Mouse (Mus musculus): ENCODE measurements at regions not wholly inside any gene's neighbourhood (a gene's known extent, or its start where the extent isn't known, plus 50 kb on each side); places are given as distances from the start of the nearest gene placed in this dataset.
"Not testable (repeated sequence)": the region's sequence is repeated elsewhere in the genome, so short reads cannot be mapped to it uniquely, and the experiment has no call there.

DNA sequence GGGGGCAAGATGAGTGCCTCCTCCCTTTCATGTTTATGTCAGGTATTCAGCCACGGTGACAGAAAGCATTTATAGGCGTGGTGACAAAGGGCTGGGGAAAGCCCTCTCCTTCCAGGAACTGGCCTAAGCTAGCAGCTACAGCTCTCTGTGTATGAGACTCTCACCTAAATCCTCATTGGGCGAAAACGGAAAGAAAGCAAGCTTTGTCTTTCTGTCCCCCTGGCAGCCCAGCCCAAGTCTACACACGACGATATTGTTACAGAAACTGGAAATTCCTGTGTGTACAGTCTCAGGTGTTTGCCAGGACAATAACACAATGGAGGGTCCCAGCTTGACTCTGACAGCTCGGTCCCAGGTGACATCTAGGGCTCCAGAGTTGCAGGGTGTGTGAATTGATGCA lies 60.0 kb downstream of the Dact2 start:
- TF ChIP-seq POU5F1 (IDR thresholded peaks at IDR 0.05; ENCODE audit: borderline replicate concordance, low read length) (no peak), NANOG (IDR thresholded peaks at IDR 0.05; ENCODE audit: borderline replicate concordance, low read length) (no peak)
- no peaks in the 10 kb centered on the region for H3K36me3 ChIP-seq (ENCODE audit: insufficient read depth, low read length)
- H3K9me3 ChIP-seq (ENCODE audit: low read length), result no peaks in the 10 kb centered on the region
- H3K4me1 ChIP-seq (replicated peaks; ENCODE audit: low read depth, low read length), result peaks cover 16% of the 10 kb centered on the region
- H3K27me3 ChIP-seq (ENCODE audit: insufficient read depth, low read length), result peaks cover 15% of the 10 kb centered on the region
- H3K4me3 ChIP-seq (replicated peaks; ENCODE audit: low read length), result no peak overlapping the region

DNA sequence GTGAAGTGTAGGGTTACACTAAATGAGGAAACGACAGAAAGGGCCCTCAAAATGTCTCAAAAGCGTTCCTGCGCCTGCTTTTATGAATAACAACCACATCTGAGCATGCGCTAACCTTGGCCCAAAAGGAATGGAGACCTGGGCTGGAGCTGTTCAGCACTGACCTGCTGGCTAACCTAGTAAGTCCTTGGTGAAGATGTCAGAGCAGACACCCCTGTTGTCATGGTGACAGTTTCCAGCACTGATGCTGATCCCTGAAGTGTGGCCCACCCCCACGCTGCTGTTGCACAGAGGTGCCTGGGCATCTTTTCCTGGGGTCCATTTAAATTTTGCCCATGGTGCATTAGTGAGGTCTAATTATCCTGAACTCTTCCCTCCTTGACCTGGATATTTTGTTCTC lies 62.4 kb downstream of the Dact2 start:
- H3K9me3 ChIP-seq (ENCODE audit: low read length), result no peaks in the 10 kb centered on the region
- H3K4me3 ChIP-seq (replicated peaks; ENCODE audit: low read length), result no peak overlapping the region
- peaks cover 16% of the 10 kb centered on the region for H3K4me1 ChIP-seq (replicated peaks; ENCODE audit: low read depth, low read length)
- H3K36me3 ChIP-seq (ENCODE audit: insufficient read depth, low read length), result no peaks in the 10 kb centered on the region
- H3K27me3 ChIP-seq (ENCODE audit: insufficient read depth, low read length), result peaks cover 25% of the 10 kb centered on the region
- TF ChIP-seq CTCF (conservative IDR thresholded peaks at IDR 0.05; ENCODE audit: low read length) (no peak), POU5F1 (IDR thresholded peaks at IDR 0.05; ENCODE audit: borderline replicate concordance, low read length) (no peak), NANOG (IDR thresholded peaks at IDR 0.05; ENCODE audit: borderline replicate concordance, low read length) (no peak)

- Histone ChIP-seq H3K4me1 (replicated peaks; ENCODE audit: low read depth, low read length) (peaks cover 16% of the 10 kb centered on the region), H3K27me3 (ENCODE audit: insufficient read depth, low read length) (peaks cover 25% of the 10 kb centered on the region), H3K9me3 (ENCODE audit: low read length) (no peaks in the 10 kb centered on the region), H3K36me3 (ENCODE audit: insufficient read depth, low read length) (no peaks in the 10 kb centered on the region), H3K4me3 (replicated peaks; ENCODE audit: low read length) (no peak overlapping the region)
- TF ChIP-seq CTCF (conservative IDR thresholded peaks at IDR 0.05; ENCODE audit: low read length), result no peak
- TF ChIP-seq NANOG (IDR thresholded peaks at IDR 0.05; ENCODE audit: borderline replicate concordance, low read length), result no peak
- TF ChIP-seq POU5F1 (IDR thresholded peaks at IDR 0.05; ENCODE audit: borderline replicate concordance, low read length), result no peak
Measured at GRCm38 (mm10) chr17:14140266-14140665, 63.8 kb downstream of the Dact2 start.

- no peaks in the 10 kb centered on the region for H3K9me3 ChIP-seq (ENCODE audit: low read length)
- H3K36me3 ChIP-seq (ENCODE audit: insufficient read depth, low read length), result no peaks in the 10 kb centered on the region
- H3K27me3 ChIP-seq (ENCODE audit: insufficient read depth, low read length), result peaks cover 25% of the 10 kb centered on the region
- peaks cover 6% of the 10 kb centered on the region for H3K4me1 ChIP-seq (replicated peaks; ENCODE audit: low read depth, low read length)
- no peak overlapping the region for H3K4me3 ChIP-seq (replicated peaks; ENCODE audit: low read length)
- no peak for TF ChIP-seq CTCF (conservative IDR thresholded peaks at IDR 0.05; ENCODE audit: low read length)
- no peak for TF ChIP-seq POU5F1 (IDR thresholded peaks at IDR 0.05; ENCODE audit: borderline replicate concordance, low read length)
- TF ChIP-seq NANOG (IDR thresholded peaks at IDR 0.05; ENCODE audit: borderline replicate concordance, low read length), result no peak
Measured at GRCm38 (mm10) chr17:14138941-14139340, 65.2 kb downstream of the Dact2 start.

DNA sequence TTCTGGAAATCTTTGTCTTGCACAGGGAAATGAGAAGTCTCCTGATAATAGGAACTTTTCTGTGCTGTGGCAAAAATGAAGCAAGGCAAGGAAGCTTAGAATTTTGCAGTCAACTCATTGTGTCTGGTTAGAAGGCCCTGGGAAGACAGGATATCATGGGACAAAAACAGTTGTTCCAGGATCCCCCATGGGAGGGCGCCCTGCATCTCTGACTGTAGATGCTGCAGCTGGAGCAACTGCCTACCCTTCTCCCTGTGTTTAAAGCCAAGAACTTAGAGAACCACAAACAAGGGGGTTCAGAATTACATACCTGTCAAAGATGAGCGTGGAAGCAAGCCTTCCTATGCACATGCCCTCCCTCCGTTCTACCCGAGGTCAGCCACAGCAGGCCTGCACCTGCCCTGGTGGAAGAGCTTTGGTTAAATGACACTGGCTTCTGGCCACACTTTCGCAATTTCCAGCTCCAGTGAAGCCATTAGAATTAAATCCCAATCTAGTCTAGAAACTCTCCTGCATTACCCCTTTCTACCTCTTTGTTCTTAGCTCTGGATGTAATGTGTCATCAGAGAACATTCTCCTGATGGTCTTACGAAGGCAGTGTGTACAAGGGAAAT lies 67.3 kb downstream of the Dact2 start:
- TF ChIP-seq CTCF (conservative IDR thresholded peaks at IDR 0.05; ENCODE audit: low read length) (peak; percentile 52), NANOG (IDR thresholded peaks at IDR 0.05; ENCODE audit: borderline replicate concordance, low read length) (no peak)
- 0 out of 2 replicates have a peak, but pooled peaks cover 3% of the 10 kb centered on the region for H3K4me1 ChIP-seq (replicated peaks; ENCODE audit: low read depth, low read length)

DNA sequence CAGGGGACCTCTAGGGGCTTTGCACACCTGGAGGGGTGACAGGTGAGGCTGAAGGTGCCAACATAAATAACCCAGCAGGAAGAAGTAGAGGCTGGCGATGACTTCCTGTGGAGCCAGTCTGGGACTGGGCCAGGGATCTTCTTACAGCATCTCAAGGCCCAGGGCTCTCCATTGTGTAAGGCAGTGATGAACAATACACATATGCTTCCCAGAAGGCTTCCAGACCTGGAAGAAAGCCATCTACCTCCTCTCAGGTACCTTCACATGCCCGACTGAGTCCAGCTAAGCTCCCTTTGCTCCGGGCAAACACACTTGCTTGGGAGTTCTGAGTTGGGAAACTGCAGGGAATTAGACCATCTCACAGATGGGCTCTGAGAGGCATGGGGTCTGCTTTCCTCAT lies 69.5 kb downstream of the Dact2 start:
- peaks cover 21% of the 10 kb centered on the region for H3K27me3 ChIP-seq (ENCODE audit: insufficient read depth, low read length)
- H3K36me3 ChIP-seq (ENCODE audit: insufficient read depth, low read length), result no peaks in the 10 kb centered on the region
- H3K9me3 ChIP-seq (ENCODE audit: low read length), result no peaks in the 10 kb centered on the region
- TF ChIP-seq NANOG (IDR thresholded peaks at IDR 0.05; ENCODE audit: borderline replicate concordance, low read length), result no peak
- no peak overlapping the region for H3K4me3 ChIP-seq (replicated peaks; ENCODE audit: low read length)
- 0 out of 2 replicates have a peak, but pooled peaks cover 3% of the 10 kb centered on the region for H3K4me1 ChIP-seq (replicated peaks; ENCODE audit: low read depth, low read length)

More for the DNA sequence above, 67.3 kb downstream of the Dact2 start:
- peaks cover 27% of the 10 kb centered on the region for H3K27me3 ChIP-seq (ENCODE audit: insufficient read depth, low read length)
- no peaks in the 10 kb centered on the region for H3K9me3 ChIP-seq (ENCODE audit: low read length)
- no peak overlapping the region for H3K4me3 ChIP-seq (replicated peaks; ENCODE audit: low read length)
- H3K36me3 ChIP-seq (ENCODE audit: insufficient read depth, low read length), result no peaks in the 10 kb centered on the region

DNA sequence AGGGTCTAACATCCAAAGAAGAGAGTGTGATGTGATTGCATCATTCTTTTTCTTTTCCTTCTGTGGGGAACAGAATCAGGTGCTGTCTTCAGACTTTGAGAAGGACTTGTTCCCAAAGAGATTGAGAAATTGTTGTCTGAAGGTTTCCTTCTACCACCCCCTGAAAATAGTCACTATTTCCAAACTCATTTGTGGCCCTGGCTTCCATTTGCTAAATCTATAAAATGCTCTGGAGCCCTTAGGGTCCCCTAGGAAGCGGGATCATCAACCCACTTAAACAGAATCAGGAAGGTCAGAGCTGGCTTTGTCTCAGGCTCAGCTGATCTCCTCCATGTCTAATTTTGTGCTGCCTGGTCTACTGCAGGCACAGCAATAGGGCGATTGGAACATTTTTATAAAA lies 70.1 kb downstream of the Dact2 start:
- no peaks in the 10 kb centered on the region for H3K36me3 ChIP-seq (ENCODE audit: insufficient read depth, low read length)
- no peaks in the 10 kb centered on the region for H3K9me3 ChIP-seq (ENCODE audit: low read length)
- H3K4me1 ChIP-seq (replicated peaks; ENCODE audit: low read depth, low read length), result 0 out of 2 replicates have a peak, but pooled peaks cover 3% of the 10 kb centered on the region
- H3K4me3 ChIP-seq (replicated peaks; ENCODE audit: low read length), result no peak overlapping the region
- H3K27me3 ChIP-seq (ENCODE audit: insufficient read depth, low read length), result peaks cover 15% of the 10 kb centered on the region
- no peak for TF ChIP-seq CTCF (conservative IDR thresholded peaks at IDR 0.05; ENCODE audit: low read length)
- TF ChIP-seq NANOG (IDR thresholded peaks at IDR 0.05; ENCODE audit: borderline replicate concordance, low read length), result no peak
- TF ChIP-seq POU5F1 (IDR thresholded peaks at IDR 0.05; ENCODE audit: borderline replicate concordance, low read length), result no peak

GRCm38 (mm10) chr17:14127031-14127430 lies 67.7 kb upstream of the Gm7358 start:
- not testable (repeated sequence) for H3K4me1 ChIP-seq (replicated peaks; ENCODE audit: low read depth, low read length); H3K4me3 ChIP-seq (replicated peaks; ENCODE audit: low read length); H3K36me3 ChIP-seq (ENCODE audit: insufficient read depth, low read length); H3K27me3 ChIP-seq (ENCODE audit: insufficient read depth, low read length); H3K9me3 ChIP-seq (ENCODE audit: low read length)
- TF ChIP-seq CTCF (conservative IDR thresholded peaks at IDR 0.05; ENCODE audit: low read length), result peak; percentile 21; the same call in 1 of the 2 replicates

GRCm38 (mm10) chr17:14118863-14119262 lies 59.5 kb upstream of the Gm7358 start:
- H3K9me3 ChIP-seq (ENCODE audit: low read length), result no peaks in the 10 kb centered on the region
- H3K4me3 ChIP-seq (replicated peaks; ENCODE audit: low read length), result no peak overlapping the region
- TF ChIP-seq POU5F1 (IDR thresholded peaks at IDR 0.05; ENCODE audit: borderline replicate concordance, low read length) (no peak), CTCF (conservative IDR thresholded peaks at IDR 0.05; ENCODE audit: low read length) (no peak)
- no peaks in the 10 kb centered on the region for H3K36me3 ChIP-seq (ENCODE audit: insufficient read depth, low read length)
- 0 out of 2 replicates have a peak, but pooled peaks cover 3% of the 10 kb centered on the region for H3K27me3 ChIP-seq (ENCODE audit: insufficient read depth, low read length)
- no peaks in the 10 kb centered on the region for H3K4me1 ChIP-seq (replicated peaks; ENCODE audit: low read depth, low read length)

Data from E14TG2a.4 (cell line).